Mouse (Mus musculus) liver, adult 2 months (tissue): Measurements from ENCODE around the gene Ncam1.

Experiments used
- CTCF ChIP-seq: fragments of 200-500 bp; IDR thresholded peaks from 2 replicates; pipeline ENCODE4 v1.5.1; 2011; ENCODE audit warnings: low read depth, low read length, control low read depth
- POLR2A ChIP-seq: fragments of 200-500 bp; IDR thresholded peaks from 2 replicates; pipeline ENCODE4 v1.6.1; 2011; ENCODE audit warnings: low read length, control low read depth; ENCODE audit not compliant: insufficient read depth; ENCODE audit errors: extremely low read depth

- TF ChIP-seq CTCF: no peak
- no peak for TF ChIP-seq POLR2A
These were observed 43.5 kb downstream of the Ncam1 start for GRCm38 (mm10) chr9:49755214-49755613.
